Mouse (Mus musculus) c-Kit-positive CD71-negative TER-119-negative erythroid progenitor cells, embryonic 14.5 days (primary cell): ENCODE results near the gene Fancc.
"Not testable (repeated sequence)": the region's sequence is repeated elsewhere in the genome, so short reads cannot be mapped to it uniquely, and the experiment has no call there.

ENCODE experiments used
- DNase-seq: peaks from one replicate; pipeline ENCODE4 v3.0.0-alpha.2; 2013; ENCODE audit warnings: low read depth

Gene Fancc

DNA sequence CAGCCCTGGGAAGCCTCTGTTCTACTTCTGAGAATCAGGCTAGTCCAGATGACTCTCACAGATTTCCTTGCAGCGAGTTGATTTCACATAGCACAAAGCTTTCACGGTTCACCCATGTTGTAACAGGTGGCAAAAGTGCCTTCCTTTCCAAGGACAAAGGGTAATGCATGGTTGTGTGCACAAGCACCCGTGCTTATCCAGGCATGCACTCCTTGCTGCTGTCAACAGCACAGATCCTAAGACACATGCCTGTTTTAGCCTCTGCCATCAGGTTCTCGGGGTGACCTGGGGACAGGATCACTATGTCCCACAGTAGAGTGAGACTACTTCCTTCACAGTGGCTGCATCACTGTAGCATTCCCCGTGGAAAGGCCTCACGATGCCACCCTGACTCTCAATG lies 181.3 kb downstream of the Fancc start:
- no peak for DNase-seq

DNA sequence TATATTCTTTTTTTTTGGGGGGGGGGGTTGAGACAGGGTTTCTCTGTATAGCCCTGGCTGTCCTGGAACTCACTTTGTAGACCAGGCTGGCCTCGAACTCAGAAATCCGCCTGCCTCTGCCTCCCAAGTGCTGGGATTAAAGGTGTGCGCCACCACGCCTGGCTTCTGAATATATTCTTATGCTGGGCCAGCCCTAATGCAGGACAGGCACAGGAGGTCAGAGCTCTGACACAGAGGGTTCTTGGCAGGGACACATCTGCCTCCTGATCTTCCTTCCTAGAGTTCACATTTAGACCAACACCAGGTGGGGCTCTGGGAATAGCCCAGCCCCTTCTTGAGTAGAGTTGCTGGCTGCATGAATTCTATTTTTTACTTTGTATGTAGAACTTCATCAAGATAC lies 182.0 kb downstream of the Fancc start:
- not testable (repeated sequence) for DNase-seq

DNA sequence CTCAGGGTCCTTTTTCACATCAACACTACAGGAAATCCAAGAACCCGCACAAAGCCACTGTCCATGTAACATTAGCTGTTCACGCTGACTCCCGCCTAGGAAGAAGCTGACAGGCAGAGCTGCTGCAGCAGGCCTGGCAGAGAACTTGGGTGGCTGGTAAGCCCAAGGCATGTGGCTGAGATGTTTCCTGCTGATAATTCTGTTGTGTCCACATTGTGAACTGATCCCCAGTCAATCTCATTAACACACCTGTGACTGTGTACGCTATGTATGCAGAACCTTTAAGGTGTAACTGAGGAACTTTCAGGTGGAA lies 182.5 kb downstream of the Fancc start:
- no peak for DNase-seq

DNA sequence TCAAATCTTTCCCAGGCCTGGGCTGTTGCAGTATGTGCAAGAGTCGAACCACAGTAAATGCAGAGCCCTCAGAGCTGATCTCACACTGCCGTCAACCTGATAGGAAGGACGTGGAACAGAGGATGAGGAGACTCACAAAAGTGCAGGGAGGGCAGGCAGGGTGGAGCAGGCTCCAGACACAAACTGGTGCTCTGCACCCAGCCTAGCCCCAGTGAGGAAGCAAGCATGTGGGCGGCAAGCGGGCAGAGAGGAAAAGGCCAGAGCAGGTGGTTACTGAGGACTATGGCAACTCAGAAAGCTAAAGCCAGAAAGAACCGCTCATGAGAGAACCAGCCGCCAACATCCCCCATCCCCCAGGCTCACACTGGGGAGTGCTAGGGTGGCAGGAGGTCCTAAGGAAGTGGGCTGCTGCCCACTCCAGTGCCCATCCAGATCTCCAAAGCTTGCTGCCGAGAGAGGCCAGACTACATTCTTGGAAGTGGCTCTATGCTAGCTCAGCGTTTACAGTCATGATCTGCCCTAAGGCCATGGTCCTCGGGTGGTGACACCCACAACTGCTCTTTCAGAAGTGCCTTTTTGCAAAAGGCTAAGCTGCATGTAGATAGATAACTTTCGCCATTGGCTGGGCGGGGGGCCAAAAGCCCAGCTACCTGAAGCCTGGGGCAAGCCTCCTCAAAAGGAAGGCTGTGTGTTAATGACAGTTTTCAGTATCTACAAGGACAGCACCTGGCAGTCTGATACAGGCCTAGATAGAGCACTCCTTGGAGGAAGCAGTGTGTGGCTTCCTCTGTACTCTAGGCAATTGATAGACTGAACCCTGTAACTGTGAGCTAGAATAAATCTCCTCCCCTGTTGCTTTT lies 183.1 kb downstream of the Fancc start:
- no peak for DNase-seq

DNA sequence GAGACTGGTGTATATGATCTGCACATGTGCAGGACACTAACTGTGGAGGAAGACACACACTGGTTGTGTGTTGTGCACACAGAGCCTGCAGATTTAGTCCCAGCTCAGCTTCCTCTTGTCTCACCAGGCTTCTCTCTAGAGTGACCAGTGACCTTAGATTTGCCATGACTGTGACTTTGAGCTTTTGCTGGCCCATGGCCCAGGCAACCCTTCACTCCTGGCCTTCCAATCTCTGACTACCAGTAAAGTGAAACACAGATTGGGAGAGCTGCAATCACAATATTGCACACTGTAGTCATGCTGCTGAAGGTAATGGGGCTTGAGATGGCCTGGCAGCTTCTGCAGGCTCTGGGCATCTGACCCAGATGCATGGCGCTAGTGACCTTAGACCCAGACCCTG lies 183.8 kb downstream of the Fancc start:
- no peak for DNase-seq

DNA sequence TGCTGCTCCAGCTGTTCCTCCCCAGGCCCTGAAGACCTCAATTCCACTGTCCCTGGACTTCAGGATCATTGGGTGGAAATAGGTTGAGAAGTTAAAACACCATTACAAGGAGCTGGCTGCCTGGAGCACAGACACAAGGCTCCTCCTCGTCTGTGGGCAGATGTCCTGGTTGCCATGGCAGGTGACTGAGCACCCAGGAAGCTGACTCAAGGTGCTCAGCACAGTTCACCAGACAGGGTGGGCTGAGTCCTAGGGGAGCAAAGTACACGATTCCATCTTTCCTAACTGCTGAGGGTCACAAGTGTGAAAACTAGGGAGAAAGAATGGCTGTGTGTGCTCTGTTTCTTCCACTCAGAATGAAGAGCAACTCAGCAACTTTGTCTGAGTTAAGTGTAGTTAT lies 185.9 kb downstream of the Fancc start:
- DNase-seq: no peak

DNA sequence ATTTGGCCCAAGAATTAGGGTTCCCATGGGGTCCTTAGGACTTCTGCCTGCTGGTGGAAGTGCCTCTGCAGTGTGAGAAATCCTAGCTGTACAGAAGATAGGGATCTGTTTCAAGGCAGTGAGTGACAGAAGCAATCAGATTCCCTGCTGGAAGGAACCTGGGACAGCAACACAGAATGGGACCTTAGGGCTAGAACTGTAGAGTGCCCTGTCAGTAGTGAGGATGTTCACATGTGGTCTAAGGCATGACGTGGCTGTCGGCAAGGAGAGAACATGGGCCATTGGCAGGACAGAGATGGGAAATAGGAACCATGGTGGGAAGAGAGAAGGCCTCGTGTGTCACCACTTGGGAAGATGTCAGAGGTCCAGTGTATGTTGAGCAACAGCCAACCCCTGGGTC lies 187.5 kb downstream of the Fancc start:
- no peak for DNase-seq

DNA sequence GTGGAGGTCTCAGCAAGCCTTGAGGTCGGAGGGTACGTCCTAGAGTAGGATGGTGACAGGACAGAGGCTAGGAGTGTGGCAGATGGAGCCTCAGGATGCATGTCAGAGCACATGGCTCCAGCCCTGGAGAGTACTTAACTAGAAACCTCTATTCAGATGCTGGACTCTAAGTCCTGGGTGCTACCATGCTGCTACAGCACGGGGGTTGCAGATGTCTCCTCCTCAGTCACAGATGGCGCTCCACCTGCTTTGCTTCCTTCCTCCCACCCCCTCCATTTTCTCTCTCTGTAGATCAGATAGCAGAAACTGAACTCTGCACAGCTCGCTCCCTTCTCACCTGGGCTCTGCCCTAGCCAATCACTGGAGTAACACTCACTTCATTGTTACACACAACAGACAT lies 190.3 kb downstream of the Fancc start:
- no peak for DNase-seq

DNA sequence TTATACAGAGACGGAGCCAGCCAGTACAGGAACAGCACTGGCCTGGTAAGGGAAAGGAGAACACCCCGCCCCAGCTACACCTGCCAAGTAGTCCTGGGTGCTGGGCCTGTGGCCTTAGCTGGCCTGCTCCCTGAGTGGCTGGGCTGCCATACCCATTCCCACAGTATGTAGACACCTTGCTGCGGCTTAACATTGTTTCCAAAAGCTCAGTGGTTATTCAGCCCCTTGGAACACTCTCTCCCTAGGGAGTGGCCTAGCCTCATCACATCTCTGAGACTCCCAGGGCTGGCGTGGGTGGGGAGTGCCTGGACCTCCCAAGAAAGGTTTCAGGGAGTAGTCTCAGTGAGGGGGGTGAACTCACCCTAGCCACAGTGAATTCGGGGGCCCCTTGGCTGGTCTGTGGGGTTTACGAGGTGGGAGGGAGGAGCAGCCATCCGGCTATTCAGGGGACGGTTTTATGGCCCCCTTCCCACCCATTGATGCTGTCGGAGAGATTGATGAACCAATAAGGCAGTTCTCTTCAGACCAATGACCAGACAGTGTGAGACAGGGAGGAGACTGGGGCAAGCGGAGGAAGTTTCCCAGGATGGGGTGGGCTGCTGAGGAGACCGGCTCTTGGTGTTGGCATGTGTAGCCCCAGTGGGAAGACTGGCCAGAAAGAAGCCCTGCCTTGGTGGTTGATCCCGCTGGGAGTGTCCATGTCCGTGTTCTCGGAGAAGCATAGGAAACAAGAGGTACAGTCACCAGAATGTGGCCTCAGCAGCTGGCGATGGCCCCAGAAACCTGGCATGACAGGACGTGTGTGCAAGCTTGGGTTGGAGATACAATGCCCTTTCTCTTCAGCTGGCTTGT lies 191.7 kb downstream of the Fancc start:
- no peak for DNase-seq

DNA sequence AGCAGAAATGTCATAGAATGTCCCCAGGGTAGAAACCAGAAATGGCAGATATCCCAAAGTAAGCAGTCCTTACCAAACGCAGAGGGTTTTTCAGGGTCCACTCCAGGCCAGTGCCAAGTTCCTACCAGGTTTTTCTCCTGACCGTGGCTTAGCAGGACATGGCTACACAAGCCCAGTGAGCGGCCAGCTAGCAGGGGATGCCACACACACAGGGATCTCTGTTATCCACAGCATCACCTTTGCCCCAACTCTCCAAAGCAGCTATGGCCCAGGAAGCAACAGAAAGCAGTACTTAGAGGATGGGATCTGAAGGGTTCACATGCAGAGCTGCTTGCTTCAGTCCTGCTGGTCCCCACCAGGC lies 192.3 kb downstream of the Fancc start:
- DNase-seq: no peak

DNA sequence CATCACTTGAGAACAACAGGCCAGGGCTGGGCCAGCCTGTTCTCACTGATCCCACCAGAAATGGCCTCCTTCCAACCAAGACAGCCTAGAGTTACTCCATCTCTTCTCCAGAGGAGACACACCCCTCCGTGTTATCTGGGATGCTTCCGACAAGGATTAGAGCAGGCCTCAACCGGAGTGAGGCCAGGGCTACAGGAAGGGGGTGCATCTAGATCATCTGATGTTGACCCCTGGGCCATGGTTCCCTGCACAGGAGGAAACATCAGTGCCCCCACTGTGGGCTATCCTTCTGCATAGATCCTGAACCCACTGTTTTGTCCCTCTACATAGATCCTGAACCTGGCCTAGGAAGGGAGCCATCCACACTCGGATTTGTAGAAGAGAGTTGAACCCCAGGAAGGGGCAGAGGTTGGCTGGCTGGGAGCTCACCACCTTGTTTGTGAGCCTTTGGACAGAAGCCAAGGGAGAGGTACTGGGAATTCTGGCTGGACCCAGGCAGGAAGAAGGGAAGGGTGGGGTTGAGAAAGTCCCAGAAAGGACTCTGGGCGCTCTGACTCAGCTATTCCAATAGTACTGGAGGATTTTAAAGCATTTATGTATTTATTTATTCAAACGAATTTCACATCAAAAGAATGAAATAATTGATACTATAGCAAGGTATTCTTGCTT lies 192.8 kb downstream of the Fancc start:
- DNase-seq: no peak

DNA sequence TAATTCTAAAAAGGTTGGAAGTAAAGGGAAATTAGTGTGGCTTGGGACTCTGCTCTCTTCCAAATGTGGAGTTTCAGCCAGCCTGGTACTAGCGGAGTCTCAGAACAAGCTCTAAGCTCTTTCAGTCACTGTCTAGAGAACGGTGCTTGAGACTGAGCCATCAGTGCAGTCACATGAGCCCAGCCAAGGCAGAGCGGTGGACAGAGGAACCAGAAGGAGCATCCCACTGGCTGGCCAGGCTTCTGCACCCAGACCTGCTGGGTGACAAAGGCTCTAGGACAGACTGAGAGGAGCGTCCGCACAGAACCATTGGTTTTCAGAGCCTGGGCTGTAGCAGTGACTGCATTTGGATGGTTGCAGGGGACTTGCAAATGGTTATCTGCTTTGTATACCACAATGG lies 194.7 kb downstream of the Fancc start:
- no peak for DNase-seq

DNA sequence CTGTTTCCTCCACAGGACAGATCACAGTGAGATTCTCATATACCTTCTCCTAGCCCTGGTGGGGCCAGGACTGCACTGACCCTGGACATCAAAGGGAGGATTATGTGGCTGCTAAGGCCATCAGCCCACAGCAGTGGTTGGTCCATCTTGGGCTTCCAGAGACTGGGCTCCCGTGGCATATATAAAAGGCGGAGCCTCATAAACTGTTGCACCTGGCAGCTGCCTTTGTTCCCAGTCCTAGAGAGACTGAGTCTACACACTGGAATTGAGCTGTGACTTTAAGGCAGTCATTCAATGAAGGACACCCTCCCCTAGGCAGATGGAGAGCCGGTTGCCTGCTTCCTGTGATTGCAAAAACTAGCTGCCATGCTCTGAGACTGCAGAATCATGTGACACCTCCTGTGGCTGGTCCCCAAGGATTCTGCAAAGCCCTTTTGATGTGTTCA lies 195.3 kb downstream of the Fancc start:
- no peak for DNase-seq

DNA sequence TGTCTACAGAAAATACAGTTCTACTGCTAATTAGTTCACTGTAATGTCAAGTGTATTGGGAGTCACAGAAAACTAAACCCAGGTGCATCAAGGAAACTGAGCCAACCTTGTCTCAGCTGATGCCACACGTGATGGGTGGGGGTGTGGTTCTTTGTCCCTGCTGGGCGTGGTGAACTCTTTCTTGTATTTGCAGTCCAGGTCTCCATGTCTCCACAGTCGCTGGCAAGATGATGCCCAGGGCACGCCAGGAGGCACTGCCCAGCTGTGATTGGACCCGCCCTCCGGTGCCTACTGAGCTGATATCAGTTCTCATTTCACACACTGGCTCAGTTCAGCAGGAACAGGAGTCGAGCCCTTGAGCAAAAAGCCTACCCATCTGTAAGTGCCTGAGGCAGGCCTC lies 196.1 kb downstream of the Fancc start:
- DNase-seq: no peak

DNA sequence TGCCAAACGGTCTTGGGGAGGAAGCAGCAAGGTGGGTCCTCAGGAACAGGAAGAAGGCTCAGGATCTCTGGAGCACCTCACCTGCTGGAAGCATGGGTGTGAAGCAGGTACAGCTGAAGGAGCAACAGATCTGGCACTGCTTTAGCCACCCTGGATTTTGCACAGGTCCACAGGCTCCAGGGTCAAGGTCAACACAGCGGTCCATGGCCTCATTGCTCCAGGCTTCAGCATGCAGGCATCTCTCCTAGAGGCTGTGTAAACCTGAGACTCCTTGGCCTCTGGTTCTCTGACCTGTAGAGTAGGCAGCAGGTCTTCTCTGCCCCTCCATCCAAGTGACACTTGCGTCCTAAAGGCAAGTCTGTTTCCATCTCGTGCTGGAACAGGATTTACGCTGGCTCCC lies 198.1 kb downstream of the Fancc start:
- DNase-seq: no peak

DNA sequence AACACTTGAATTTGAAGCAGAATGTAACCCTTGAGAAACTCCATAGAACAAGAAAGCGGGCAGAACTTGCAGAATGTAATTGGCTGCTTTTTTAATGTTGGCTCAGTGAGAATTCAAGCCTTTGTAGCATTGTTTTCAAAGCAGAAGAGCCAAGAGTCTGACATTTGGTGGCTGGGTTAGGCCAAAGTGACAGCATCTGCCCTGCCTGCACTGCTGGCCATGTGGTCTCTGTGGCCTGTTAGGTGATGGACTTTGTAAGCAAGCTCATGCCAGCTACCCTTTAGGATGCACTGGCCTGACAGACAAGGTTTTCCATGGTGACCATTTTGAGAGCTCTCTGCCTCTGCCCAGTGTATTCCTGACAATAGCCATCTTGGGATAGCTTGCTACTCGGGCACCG lies 199.1 kb downstream of the Fancc start:
- no peak for DNase-seq

DNA sequence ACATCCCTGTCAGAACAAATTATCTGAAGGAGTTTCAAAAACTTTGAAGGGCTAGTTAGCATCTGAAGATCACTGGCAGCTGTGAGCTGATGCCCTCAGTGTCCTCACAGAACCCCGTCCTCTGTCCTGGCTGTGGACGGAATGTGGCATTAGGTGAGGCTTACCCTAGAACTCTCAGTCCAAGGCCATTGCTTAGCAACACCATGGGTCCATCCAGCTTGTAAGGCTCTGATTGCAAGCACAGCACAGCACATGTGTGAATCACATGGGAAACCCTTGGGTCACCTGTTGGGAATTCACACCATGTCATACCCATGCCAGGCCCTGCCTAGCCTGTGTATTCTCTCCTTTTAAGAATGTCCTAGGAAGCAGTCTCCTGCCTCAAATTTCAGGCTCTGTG lies 200.1 kb downstream of the Fancc start:
- no peak for DNase-seq

DNA sequence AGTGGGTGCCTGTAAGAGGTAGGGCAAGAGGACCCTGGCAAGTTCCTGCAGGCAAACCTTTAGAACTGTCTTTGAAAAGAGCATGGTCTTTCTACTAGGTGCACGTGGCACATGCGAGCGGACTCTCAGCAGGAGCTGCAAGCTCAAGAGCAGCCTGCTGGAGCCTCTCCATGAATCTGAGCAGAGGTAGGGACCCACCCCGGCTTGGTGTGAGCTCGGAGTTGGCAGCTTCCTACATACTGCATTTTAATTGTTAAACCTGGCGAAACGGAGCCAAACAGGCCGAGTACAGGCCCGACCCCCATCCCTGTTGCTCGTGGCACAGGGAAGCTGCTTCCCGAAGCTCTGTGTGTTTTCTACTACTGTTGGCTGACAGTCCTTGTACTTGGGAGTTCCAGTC lies 200.8 kb downstream of the Fancc start:
- no peak for DNase-seq

DNA sequence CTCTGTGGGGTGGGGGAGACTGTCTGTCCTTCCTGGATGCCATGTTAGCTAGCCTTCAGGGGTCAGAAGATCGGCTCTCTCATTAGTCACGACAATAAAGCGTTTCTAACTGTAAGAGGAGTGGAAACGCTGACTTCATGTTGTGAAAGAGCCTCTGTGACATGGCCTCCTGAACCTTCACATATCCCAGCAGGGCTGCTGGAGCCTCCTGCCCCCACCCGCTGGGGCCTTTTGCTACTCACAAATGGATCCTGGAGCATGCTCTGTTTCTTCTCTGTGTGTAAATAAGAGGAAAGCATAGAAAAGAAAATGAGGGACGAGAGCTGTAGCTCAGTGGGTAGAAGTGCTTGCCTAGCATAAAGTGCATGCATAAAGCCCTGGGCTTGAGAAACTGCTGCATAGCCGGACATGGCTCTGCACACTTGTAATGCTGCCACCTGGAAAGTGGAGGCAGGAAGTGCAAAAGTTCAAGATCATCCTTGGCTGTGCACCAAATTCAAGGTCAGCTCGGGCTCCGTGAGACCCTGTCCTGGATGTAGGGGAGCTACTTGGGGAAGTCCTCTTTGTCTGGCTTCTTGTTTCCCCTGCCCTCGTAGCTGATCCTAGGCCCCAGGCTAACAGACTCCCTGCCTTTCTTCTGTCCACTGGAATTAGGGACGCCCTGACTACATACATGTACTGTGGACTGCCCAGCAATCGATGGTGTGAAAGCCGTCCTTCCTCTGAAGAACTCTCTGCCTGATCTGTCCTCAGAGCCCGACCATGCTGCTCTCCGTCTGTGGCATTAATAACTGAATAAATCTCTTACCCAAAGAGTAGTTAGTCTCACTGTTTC lies 202.5 kb downstream of the Fancc start:
- DNase-seq: no peak

DNA sequence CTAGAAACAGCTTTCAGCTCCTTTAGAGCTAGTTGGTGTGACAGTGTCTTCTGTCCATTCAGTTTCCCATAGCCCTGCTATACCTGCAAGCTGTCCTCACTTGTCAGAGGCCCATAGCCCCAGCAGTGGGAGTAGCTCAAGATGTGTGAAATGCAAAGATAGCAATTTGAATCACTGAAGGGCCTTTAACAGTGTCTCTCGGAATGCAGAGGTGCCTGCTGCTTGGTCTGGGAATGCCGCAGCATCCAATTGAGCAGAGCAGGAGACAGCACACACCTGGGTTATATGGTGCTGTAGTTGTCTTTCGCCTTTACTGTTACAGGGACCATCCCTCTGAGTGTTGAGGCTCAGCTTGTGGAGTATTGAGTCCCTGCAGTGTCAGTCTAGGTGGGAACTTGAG lies 203.4 kb downstream of the Fancc start:
- DNase-seq: no peak

DNA sequence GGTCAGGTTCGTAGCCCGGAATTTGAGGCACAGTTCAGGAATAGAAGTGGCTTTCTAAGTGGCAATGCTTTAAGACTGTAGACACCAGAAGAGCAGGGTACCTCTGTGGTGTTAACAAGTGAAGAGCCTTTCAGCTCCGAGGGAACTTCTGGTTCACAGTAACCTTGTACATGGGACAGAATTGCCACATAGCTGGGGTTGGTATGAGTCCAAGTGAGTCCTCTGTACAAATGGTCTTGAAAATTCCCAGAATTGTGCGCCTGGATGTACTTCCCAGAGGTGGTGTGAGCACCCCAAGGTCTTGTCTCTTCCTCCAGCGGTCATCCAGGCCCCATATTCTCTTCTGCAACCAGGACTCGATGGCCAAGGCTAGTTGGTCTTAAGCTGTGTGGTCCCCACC lies 206.1 kb downstream of the Fancc start:
- no peak for DNase-seq

DNA sequence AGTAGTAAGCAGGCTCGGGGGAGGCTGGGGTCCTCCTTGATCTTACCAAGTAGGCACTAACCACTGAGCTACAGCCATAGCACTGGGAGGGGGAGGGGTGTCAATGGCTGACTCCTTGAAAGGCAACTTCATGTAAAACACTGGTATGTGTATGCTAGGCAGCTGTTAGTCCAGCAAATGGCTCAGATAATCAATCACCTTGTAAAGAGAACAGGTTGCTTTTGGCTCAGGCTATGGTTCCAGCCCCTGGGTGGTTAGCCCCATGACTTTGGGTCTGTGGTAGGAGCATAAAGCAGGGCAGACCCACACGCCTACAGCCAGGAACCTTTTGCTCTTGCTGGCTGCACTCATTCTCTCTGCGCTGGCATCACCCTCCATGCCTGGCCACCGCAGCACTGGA lies 207.0 kb downstream of the Fancc start:
- no peak for DNase-seq
